Mouse (Mus musculus) urinary bladder, postnatal 10 days (tissue): Measurements from ENCODE around the gene Slc39a11.
A peak's percentile ranks its signal among the peaks of the same experiment; 100 is the strongest.
"Not testable (repeated sequence)": the region's sequence is repeated elsewhere in the genome, so short reads cannot be mapped to it uniquely, and the experiment has no call there.

Experiments used
- DNase-seq: peaks from one replicate; pipeline ENCODE4 v3.0.0; 2022; ENCODE audit warnings: low spot score

The Slc39a11 gene

GRCm38 (mm10) chr11:113667704-113668103, 17.8 kb upstream of the Slc39a11 start:
- DNase-seq, result no peak

GRCm38 (mm10) chr11:113667122-113667521, 17.2 kb upstream of the Slc39a11 start:
- no peak for DNase-seq

- DNase-seq, result no peak
Measured at GRCm38 (mm10) chr11:113666648-113667047, 16.8 kb upstream of the Slc39a11 start.

GRCm38 (mm10) chr11:113666205-113666604, 16.3 kb upstream of the Slc39a11 start:
- DNase-seq, result no peak

DNA sequence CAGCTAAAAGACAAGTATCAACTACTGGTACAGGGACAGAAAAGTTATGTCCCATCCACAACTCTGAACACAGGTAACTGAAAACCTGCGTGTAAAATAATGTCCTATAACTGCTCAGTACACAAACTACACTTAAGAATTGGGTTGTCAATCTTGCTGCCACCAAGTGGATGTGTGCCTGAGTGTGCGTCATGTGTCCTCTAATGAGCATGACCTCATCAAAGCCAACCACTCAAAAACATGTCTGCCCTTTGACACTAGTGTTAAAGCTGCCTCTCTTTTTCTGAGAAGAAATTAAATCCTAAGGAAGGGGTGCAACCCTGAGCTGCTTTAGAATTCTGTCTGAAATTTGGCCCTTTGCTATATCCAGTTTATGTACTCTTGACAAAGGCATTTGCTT, 14.4 kb upstream of the Slc39a11 start:
- no peak for DNase-seq

- no peak for DNase-seq
Measured at GRCm38 (mm10) chr11:113661835-113662351, 12.0 kb upstream of the Slc39a11 start.

- DNase-seq, result no peak
Measured at GRCm38 (mm10) chr11:113660940-113661339, 11.1 kb upstream of the Slc39a11 start.

GRCm38 (mm10) chr11:113660213-113660612, 10.3 kb upstream of the Slc39a11 start:
- not testable (repeated sequence) for DNase-seq

- no peak for DNase-seq
Measured at GRCm38 (mm10) chr11:113658763-113659162, 8.9 kb upstream of the Slc39a11 start.

DNA sequence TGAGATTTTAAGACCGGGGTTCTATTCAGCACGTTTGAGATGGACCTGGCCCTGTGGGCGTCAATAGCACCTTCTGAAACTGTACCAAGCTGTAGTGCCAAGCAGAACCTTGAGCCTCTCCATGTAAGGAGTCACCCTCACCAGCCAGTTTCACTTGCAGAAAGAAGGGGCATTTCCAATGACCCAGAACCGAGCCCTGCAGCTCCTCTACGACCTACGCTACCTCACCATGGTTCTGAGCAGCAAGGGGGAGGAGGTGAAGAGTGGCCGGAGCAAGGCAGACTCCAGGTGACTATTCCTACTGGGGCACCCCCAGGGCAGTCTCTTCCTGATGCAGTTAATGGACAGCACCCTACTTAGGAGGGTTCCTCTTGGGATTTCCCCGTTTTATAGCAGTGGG, 8.4 kb upstream of the Slc39a11 start:
- no peak for DNase-seq

DNA sequence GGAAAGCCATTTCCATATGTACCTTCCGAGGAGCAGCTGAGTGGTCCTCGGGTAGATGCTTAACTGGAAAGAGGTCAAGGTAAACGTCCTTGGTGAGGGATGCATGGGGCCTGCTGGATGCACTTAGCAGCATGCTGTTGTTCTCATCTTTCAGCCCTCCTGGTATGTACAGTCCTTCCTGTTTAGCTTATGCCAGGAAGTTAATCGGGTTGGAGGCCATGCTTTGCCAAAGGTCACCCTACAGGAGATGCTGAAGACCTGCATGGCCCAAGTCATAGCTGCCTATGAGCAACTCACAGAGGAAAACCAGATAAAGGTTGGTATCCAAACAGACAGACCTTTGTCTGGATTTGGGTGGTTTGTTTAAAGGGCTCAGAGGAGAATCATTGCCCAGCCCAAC, 7.3 kb upstream of the Slc39a11 start:
- no peak for DNase-seq

DNA sequence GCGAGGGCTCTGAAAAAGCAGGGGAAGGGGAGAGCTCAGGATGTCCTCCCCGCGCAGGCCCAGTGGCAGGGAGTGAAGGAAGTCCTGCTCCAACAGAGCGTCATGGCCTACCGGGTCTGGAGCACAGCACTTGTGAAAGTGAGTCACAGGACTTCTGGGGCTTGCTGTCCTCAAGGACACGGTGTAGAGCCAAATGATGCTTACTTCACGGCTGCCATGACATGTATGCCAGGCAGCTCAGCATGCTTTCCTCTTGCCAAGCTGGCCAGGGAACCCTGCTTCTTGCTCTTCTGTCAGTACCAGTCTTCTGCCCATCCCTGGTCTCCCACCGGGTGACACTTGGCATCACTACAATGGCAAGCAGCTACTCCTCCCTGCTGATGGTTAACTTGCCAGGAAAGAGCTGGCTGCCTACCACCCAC, 6.6 kb upstream of the Slc39a11 start:
- DNase-seq, result no peak

- DNase-seq, result no peak
Measured at GRCm38 (mm10) chr11:113654561-113655270, 4.8 kb upstream of the Slc39a11 start.

DNA sequence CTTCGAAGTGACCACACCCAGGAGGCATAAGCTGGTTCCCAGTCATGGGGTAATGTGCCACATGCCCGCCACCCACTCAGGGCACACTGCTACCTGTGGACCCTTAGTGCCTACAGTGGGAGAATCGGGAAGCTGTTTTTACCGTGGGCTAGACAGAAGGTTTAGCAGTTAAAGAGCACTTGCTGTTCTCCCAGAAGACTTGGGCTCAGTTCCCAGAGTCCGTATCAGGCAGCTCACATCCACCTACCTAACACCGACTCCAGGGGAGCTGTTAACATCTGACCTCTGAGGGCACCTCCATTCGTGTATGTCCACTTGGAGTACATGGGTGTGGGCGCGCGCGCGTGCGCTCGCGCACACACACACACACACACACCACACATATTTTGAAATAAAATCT, 4.2 kb upstream of the Slc39a11 start:
- no peak for DNase-seq

DNA sequence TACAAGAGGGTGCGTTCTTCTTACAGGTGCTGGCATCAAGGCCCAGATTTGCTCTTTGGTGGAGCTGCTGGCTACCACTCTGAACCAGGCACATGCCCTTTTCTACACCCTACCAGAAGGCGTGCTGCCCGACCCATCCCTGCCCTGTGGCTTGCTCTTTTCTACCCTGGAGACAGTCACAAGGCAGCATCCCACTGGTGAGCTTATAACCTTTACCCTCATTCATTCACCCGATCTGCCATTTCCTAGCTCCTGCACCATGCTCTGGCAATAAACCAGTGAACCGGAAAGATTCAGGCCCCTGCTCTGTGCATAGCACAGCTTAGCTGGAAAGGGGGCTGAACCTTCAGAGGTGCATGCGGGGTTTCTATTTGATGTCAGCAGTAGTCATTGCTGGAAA, 2.6 kb upstream of the Slc39a11 start:
- no peak for DNase-seq

- DNase-seq, result no peak
Measured at GRCm38 (mm10) chr11:113651907-113652273, 2.0 kb upstream of the Slc39a11 start.

- DNase-seq, result no peak
Measured at GRCm38 (mm10) chr11:113651206-113651906, 1.5 kb upstream of the Slc39a11 start.

DNA sequence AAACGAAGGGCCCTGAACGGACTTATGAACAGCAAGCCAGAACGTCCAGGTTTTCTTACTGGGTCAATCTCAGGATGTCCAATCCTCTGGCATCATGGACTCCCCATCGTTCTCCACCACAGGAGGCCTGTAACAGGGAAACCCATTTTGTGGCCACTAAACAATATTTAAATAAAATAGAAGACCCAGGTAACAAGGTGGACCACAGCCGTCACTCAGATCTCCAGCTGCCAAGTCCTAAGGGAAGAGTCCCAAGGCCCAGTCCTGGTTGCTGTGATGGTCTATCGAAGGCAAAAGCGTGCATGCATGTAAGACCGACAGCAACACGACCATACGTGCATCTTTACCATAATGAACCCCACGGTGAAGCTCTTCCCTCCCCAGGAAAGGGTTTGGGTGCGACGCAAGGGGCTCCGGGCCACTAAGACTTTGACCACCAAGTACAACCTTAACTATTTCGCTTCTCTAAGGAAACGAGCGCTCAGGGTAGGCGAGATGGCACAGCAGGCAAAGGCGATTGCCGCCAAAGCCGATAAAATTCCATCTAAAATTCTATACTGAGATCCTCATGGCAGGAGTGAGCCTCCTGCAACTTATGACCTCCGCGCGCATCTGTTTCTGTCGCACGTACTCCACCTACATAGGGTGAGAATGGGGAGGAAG, 1.1 kb downstream of the Slc39a11 start, which contains the start of gene Cog1:
TSS of gene Cog1 (plus strand) at position 480 of the 663 bp plus-strand sequence.
- no peak for DNase-seq

DNA sequence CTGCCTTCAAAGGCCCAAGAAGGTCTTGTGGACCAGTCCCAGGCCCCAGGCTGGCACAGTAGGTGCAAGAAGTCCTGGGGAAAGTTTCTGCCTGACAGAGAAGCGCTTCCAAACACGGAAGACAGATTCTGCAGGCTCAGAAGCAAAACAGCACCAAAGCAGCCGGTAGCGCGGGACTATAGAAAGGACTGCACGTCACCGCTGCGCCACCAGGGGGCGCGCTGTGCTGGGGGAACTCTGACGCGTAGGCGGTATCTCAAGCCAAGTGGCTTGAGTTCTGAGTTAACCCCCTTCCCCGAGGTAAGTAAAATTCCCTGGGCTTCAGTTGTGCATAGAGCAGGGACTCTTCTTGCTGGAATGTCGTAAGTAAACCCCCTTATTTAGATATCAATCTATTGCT, 1.7 kb downstream of the Slc39a11 start:
- DNase-seq, result peak; percentile 56

DNA sequence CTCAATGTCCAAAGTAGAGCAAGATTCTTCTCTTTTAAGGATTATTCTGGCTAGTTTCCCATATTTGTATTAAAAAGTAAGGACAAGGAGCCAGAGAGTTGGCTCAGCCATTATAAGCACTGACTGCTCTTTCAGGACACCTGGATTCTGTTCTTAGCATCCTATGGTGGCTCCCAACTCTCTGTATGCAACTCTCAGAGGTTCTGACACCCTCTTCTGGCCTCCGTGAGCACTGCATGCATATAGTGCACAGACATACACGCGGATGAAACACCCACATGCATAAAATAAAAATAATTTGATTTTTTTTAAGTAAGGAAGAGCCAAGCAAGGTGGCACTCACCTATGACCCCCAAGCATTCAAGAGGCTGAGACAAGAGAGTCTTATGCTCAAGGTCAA, 4.7 kb downstream of the Slc39a11 start:
- no peak for DNase-seq

- DNase-seq, result no peak
Measured at GRCm38 (mm10) chr11:113638680-113639079, 11.2 kb downstream of the Slc39a11 start.

DNA sequence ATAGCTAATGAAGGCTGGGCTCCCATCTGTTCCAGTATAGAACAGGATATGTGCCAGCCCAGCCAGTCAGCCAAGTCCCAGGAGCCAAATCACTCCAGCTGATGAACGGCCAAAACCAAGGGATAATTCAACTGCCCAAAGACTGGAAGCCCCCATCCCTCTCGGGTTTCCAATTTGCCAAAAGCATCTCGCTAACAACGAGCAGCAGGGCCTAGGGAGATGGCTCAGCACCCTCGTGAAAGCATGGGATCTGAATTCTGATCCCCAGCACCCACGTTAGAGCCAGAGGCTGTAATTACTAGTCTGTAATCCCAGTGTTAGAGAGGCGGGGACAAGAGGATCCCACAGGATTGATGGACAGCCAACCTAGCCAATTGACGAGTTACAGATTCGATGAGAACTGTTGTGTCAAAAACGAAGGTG, 15.2 kb downstream of the Slc39a11 start:
- no peak for DNase-seq

- no peak for DNase-seq
Measured at GRCm38 (mm10) chr11:113633398-113633797, 16.5 kb downstream of the Slc39a11 start.
